Mouse (Mus musculus) limb, embryonic 14.5 days (tissue): ENCODE data around the gene Ube3b. TPM values are rescaled to one million over a fixed set of nuclear protein-coding genes. Genes with fewer than 3 reads are reported as not detected.

Experiments
- ATAC-seq: fragments of 200-750 bp; cut with Nextera tagmentation; 2 replicates; pipeline ENCODE4 v1.8.0; 2017; ENCODE audit warnings: low read depth, moderate number of reproducible peaks, moderate TSS enrichment; ENCODE audit not compliant: low FRiP score
- DNase-seq: peaks from one replicate; pipeline ENCODE4 v3.0.0-alpha.2; 2015; ENCODE audit warnings: low spot score
- H3K27ac ChIP-seq: fragments of 300-500 bp; sonication (generic); replicated peaks from 2 replicates; pipeline ENCODE4 v1.5.1; 2014; ENCODE audit warnings: low read depth, mild to moderate bottlenecking, low read length, moderate library complexity, mixed read lengths
- H3K27me3 ChIP-seq: fragments of 300-500 bp; sonication (generic); 2 replicates; pipeline ENCODE4 v1.6.1; 2014; ENCODE audit warnings: low read length, mixed read lengths; ENCODE audit not compliant: control insufficient read depth, insufficient read depth
- H3K36me3 ChIP-seq: fragments of 300-500 bp; sonication (generic); 2 replicates; pipeline ENCODE4 v1.6.1; 2014; ENCODE audit warnings: mild to moderate bottlenecking, low read length, moderate library complexity, mixed read lengths; ENCODE audit not compliant: control insufficient read depth, insufficient read depth
- H3K4me1 ChIP-seq: fragments of 300-500 bp; sonication (generic); 2 replicates; pipeline ENCODE4 v1.6.1; 2014; ENCODE audit warnings: antibody characterized with exemption, low read length, mixed read lengths; ENCODE audit not compliant: control insufficient read depth, insufficient read depth
- H3K4me2 ChIP-seq: fragments of 300-500 bp; sonication (generic); replicated peaks from 2 replicates; pipeline ENCODE4 v1.6.1; 2014; ENCODE audit warnings: low read depth, mild to moderate bottlenecking, low read length, moderate library complexity; ENCODE audit not compliant: severe bottlenecking
- H3K4me3 ChIP-seq: fragments of 300-500 bp; sonication (generic); replicated peaks from 2 replicates; pipeline ENCODE4 v1.5.1; 2014; ENCODE audit warnings: low read length
- H3K9ac ChIP-seq: fragments of 300-500 bp; sonication (generic); 2 replicates; pipeline ENCODE4 v1.6.1; 2014; ENCODE audit warnings: mild to moderate bottlenecking, low read depth, low read length, moderate library complexity; ENCODE audit not compliant: severe bottlenecking
- H3K9me3 ChIP-seq: fragments of 300-500 bp; sonication (generic); 2 replicates; pipeline ENCODE4 v1.6.1; 2016; ENCODE audit warnings: low read length; ENCODE audit not compliant: control insufficient read depth
- POLR2A ChIP-seq: fragments of 200-500 bp; IDR thresholded peaks from 2 replicates; pipeline ENCODE4 v1.8.0; 2012; ENCODE audit warnings: inconsistent platforms, mild to moderate bottlenecking, moderate library complexity, borderline replicate concordance; ENCODE audit not compliant: insufficient read depth, insufficient read length; ENCODE audit errors: extremely low read depth
- WGBS: fragments of 180-500 bp; shearing (Covaris S2); extraction: QIAGEN DNeasy Blood & Tissue Kit; methylation state at CpG from one replicate; pipeline ENCODE4 v1.1.7; 2014; 5-methylcytosine and 5-hydroxymethylcytosine counted together
- polyA plus RNA-seq, 2 experiments: library from polyadenylated mRNA; depleted of rRNA in 1 of 2; stranded (reverse) in 1 of 2; unstranded in 1 of 2; fragments of >200 nt; fragmentation: Nextera tagmentation in 1 of 2; extraction: Ambion mirVana in 1 of 2; gene quantifications; 2 replicates each; pipeline versions ENCODE4 v1.2.1 to v1.2.3; 2012 to 2014

Gene Ube3b
- polyA plus RNA-seq, 2 experiments = 51.2 to 57.6 TPM

GRCm38 (mm10) chr5:114443566-114444367 lies 63.4 kb downstream of the Ube3b start, which contains the start of the genes Mmab and Mvk:
TSS of gene Mmab (minus strand) at chr5:114444060.
TSS of gene Mvk (plus strand) at chr5:114444269.
- H3K4me1 ChIP-seq = peaks cover 12% of the 10 kb centered on the region
- H3K9me3 ChIP-seq = no peaks in the 10 kb centered on the region
- ATAC-seq = peak; percentile 98
- H3K36me3 ChIP-seq = peaks cover 26% of the 10 kb centered on the region
- peak within 1 kb of the TSS; percentile 80 for H3K4me3 ChIP-seq
- TF ChIP-seq POLR2A = peak; percentile 79; the same call in 1 of the 2 replicates
- 2% methylated on average over 41 of the region's 43 CpGs for WGBS
- DNase-seq = peak; percentile 99
- H3K4me2 ChIP-seq = peak within 1 kb of the TSS; percentile 81
- peak within 1 kb of the TSS; percentile 75 for H3K27ac ChIP-seq
- H3K9ac ChIP-seq = peak within 1 kb of the TSS; percentile 70
- no peaks in the 10 kb centered on the region for H3K27me3 ChIP-seq

- Histone ChIP-seq H3K4me1 (peaks cover 12% of the 10 kb centered on the region), H3K27me3 (no peaks in the 10 kb centered on the region), H3K4me2 (peak overlapping the region; percentile 81), H3K9ac (peak overlapping the region; percentile 66), H3K27ac (no peak overlapping the region), H3K36me3 (peaks cover 22% of the 10 kb centered on the region), H3K4me3 (peak overlapping the region; percentile 80), H3K9me3 (no peaks in the 10 kb centered on the region)
- ATAC-seq = peak; percentile 21
- under 1% methylated on average over 21 of the region's 21 CpGs for WGBS
- DNase-seq = no peak
- TF ChIP-seq POLR2A = 0 out of 2 replicates have a peak, but pooled peaks have one; percentile 34
Observed at GRCm38 (mm10) chr5:114444368-114444692, 63.9 kb downstream of the Ube3b start.

GRCm38 (mm10) chr5:114449011-114449410 lies 68.6 kb downstream of the Ube3b start:
- Histone ChIP-seq H3K9ac (no peak overlapping the region), H3K9me3 (no peaks in the 10 kb centered on the region), H3K27ac (no peak overlapping the region), H3K4me1 (peaks cover 8% of the 10 kb centered on the region), H3K4me2 (no peak overlapping the region), H3K27me3 (no peaks in the 10 kb centered on the region), H3K36me3 (peaks cover 56% of the 10 kb centered on the region), H3K4me3 (no peak overlapping the region)
- ATAC-seq (no peak), DNase-seq (no peak)
- 83% methylated on average over 4 of the region's 4 CpGs for WGBS
- TF ChIP-seq POLR2A = no peak

- 69% methylated on average over 9 of the region's 9 CpGs for WGBS
- H3K9me3 ChIP-seq = no peaks in the 10 kb centered on the region
- H3K27ac ChIP-seq = no peak overlapping the region
- no peak overlapping the region for H3K4me3 ChIP-seq
- H3K4me2 ChIP-seq = no peak overlapping the region
- H3K4me1 ChIP-seq = no peaks in the 10 kb centered on the region
- DNase-seq (no peak), ATAC-seq (no peak)
- no peak for TF ChIP-seq POLR2A
- H3K27me3 ChIP-seq = no peaks in the 10 kb centered on the region
- no peak overlapping the region for H3K9ac ChIP-seq
- peaks cover 18% of the 10 kb centered on the region for H3K36me3 ChIP-seq
Observed at GRCm38 (mm10) chr5:114456287-114456686, 75.9 kb downstream of the Ube3b start.

GRCm38 (mm10) chr5:114456995-114457605 lies 76.7 kb downstream of the Ube3b start:
- Histone ChIP-seq H3K9me3 (no peaks in the 10 kb centered on the region), H3K27ac (no peak overlapping the region), H3K27me3 (no peaks in the 10 kb centered on the region), H3K4me2 (no peak overlapping the region), H3K36me3 (peaks cover 11% of the 10 kb centered on the region), H3K4me1 (no peaks in the 10 kb centered on the region), H3K9ac (no peak overlapping the region), H3K4me3 (no peak overlapping the region)
- 74% methylated on average over 16 of the region's 16 CpGs for WGBS
- DNase-seq (no peak), ATAC-seq (no peak)
- no peak for TF ChIP-seq POLR2A
